Mouse (Mus musculus): ENCODE data around the gene Tead4. TPM values are rescaled to one million over a fixed set of nuclear protein-coding genes. Genes with fewer than 3 reads are reported as not detected.

The Tead4 gene
- not detected in 2 replicates for polyA plus RNA-seq (2012; ENCODE audit: low replicate concordance)

DNA sequence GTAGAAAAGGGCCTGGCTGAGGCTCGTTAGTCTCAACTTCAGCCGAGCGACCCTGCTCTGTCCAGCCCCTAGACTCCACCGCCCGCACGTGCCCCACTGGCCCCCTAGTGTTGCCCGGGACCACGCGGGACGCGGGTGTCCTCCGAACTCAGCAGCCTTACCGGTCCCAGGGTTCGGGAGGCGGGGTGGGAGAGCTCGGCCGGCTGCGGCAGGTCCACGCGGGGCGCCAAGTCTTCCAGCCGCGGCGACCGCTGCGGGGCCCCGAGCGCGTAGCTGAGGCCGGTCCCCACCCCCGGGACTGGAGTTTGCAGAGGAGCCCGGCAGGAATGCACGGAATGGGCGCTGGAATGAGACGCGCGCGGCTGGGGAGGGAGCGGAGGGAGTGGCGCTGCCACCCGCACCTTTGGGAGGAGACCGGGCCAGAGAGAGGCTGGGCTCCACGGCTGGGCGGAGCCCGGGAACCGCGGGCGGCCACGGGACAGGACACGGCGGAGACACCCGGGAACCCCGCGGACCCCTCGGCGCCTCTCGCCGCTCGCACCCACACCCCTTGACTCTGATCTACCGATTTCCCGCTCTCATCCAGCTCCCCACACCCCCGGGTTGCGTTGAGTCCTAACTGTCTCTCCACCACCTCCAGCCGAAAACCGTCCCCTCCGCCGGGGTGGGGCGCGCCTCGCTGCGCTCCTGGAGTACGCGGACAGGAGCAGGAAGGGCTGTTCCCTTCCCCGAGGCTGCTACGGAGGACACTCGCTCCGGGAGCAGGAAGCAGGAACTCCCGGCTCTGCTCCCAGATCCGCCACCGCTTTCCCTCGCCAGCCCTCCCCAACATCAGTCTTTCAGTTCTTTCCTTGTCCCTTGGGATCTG lies at the start of gene Tead4:
Gene Tead4 (minus strand): TSS at position 690 of the 868 bp plus-strand sequence.

Other genes with a start within 250 kb of the Tead4 start
- gene Tspan9, start 157.2 kb downstream of the Tead4 start, polyA plus RNA-seq (2012; ENCODE audit: low replicate concordance), result 4.1 and 7.6 TPM in 2 replicates
- 2.0 and 2.4 TPM in 2 replicates for gene Tulp3, start 55.0 kb upstream of the Tead4 start, polyA plus RNA-seq (2012; ENCODE audit: low replicate concordance)
- 31.3 and 51.5 TPM in 2 replicates for gene Rhno1, start 62.1 kb upstream of the Tead4 start, polyA plus RNA-seq (2012; ENCODE audit: low replicate concordance)
- gene Foxm1, start 62.1 kb upstream of the Tead4 start, polyA plus RNA-seq (2012; ENCODE audit: low replicate concordance), result 6.1 and 17.4 TPM in 2 replicates
- 0.12 TPM in 1 of 2 replicates, not detected in the other for gene Tex52, start 74.6 kb upstream of the Tead4 start, polyA plus RNA-seq (2012; ENCODE audit: low replicate concordance)
- gene Gm44596, start 74.7 kb upstream of the Tead4 start, polyA plus RNA-seq (2012; ENCODE audit: low replicate concordance), result not detected in 2 replicates
- 0.07 and 0.28 TPM in 2 replicates for gene Nrip2, start 98.5 kb upstream of the Tead4 start, polyA plus RNA-seq (2012; ENCODE audit: low replicate concordance)
- 20.5 and 26.9 TPM in 2 replicates for gene Itfg2, start 124.1 kb upstream of the Tead4 start, polyA plus RNA-seq (2012; ENCODE audit: low replicate concordance)
- gene Fkbp4, start 137.9 kb upstream of the Tead4 start, polyA plus RNA-seq (2012; ENCODE audit: low replicate concordance), result 91.2 and 98.3 TPM in 2 replicates
- not detected in 2 replicates for gene Pzp, start 225.9 kb upstream of the Tead4 start, polyA plus RNA-seq (2012; ENCODE audit: low replicate concordance)